Mouse (Mus musculus): ENCODE results near the gene Fem1a. TPM values are rescaled to one million over a fixed set of nuclear protein-coding genes. Genes with fewer than 3 reads are reported as not detected.

The Fem1a gene
- polyA plus RNA-seq (2015; fragmentation: Nextera tagmentation; extraction: Ambion mirVana) = 17.2 and 18.5 TPM in 2 replicates

DNA sequence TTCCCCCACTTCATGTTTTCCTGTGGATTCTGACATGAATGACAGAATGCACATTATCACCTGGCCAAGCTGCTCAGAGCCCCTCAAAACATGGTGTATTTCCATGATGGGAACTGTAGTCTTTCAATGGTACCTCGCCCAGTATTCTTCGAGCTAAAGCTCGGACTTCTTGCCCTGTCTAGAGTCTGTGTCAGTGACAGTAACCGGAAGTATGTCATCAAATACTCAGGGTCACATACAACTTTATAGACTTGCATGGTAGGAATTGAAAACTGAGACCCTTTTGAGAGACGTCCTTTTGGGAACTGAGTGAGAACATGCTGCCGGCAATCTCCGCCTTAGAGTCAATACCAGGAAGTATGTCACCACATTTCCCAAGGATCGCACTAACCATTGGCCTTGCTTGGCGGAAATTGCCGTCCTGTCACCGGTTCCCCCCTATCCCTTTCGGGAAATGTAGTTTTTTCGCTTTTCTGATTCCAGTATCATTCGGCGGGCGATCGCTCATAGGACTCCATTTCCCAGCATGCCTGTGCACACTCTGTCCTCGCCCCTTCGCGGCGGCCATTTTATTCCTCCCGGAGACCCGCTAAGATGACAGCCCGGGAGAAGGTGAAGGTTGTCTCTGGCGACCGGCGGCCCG, at the start of gene Fem1a:
Gene Fem1a, plus strand, starts transcription at position 572 of the 643 bp plus-strand sequence.
- H3K4me3 ChIP-seq = peak within 1 kb of the TSS; percentile 73
- peaks cover 34% of the 10 kb centered on the region for H3K36me3 ChIP-seq
- H3K27ac ChIP-seq (replicated peaks) = peak within 1 kb of the TSS; percentile 94
- H3K9ac ChIP-seq = peak within 1 kb of the TSS; percentile 90
- no peaks in the 10 kb centered on the region; the same call in 1 of the 2 replicates for H3K27me3 ChIP-seq (replicated peaks)
- peak; percentile 87 for ATAC-seq (ENCODE audit: extremely low read depth, insufficient number of reproducible peaks, low FRiP score, low TSS enrichment)
- 0% methylated on average over 28 of the region's 28 CpGs for WGBS
- no peaks in the 10 kb centered on the region for H3K9me3 ChIP-seq
- H3K4me2 ChIP-seq = peak within 1 kb of the TSS; percentile 85
- peaks cover 49% of the 10 kb centered on the region for H3K4me1 ChIP-seq

DNA sequence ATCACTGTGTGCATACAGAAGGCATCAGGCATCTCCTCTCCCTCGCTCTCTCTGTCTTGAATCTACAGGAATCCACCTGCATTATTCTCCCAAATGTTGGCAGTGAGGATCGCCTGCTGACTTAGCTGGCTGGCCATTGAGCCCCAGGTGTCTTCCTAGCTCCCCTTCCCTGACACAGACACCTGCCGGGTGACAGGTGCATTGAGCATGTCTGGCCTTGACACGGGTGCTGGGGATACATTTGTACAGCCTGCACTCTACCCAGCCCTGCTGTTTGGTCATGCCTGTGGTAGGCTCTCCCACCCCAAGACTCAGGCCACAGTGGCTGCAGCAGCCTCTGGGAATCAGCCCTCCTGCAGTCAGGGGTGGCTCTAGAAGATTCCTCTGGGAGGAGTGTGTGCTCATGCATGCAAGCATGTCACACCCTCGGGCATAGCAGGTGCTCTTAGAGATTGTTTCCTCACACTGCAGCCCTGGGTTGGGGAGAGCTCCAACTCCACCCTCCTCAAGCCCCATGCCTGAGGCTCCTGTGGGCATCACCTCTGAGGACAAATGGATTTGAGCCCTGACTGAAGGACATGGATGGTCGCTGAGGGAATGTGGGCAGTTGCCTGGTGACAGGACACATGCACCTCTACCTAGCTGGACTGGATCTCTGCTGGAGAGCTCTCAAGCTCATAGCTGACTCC, 49.5 kb upstream of the Fem1a start:
- no peak overlapping the region for H3K9ac ChIP-seq
- WGBS = 79% methylated on average over 6 of the region's 6 CpGs
- H3K36me3 ChIP-seq = peaks cover 100% of the 10 kb centered on the region
- no peaks in the 10 kb centered on the region for H3K4me1 ChIP-seq
- no peak overlapping the region for H3K27ac ChIP-seq (replicated peaks)
- no peak overlapping the region for H3K4me2 ChIP-seq
- no peak overlapping the region for H3K4me3 ChIP-seq
- H3K27me3 ChIP-seq (replicated peaks) = no peaks in the 10 kb centered on the region
- H3K9me3 ChIP-seq = no peaks in the 10 kb centered on the region
- no peak for ATAC-seq (ENCODE audit: extremely low read depth, insufficient number of reproducible peaks, low FRiP score, low TSS enrichment)

DNA sequence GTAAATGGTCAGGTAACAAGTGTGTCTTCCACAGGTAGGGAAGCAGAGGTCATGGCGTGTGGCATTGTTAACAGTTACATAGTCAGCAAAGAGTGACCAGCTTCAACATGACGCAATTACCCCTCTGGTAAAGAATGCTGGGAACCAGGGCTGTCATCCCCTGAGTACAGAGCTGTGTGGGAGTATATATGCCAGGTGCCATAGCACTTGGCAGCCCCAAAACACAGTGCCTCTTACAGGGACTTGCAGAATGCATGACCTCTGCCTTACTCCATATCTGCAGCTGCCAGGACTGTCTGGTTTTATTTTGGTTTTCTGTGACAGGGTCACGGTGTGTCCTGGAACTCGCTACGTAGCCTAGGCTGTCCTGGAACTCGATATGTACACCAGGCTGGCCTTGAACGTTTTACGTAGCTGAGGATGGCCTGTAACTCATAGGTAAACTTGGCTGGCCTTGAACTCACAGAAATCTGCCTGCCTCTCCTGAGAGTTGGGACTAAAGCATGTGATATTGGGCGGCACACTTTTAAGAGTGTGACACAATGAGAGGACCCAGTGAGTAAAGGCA, 48.6 kb upstream of the Fem1a start:
- WGBS = 87% methylated on average over 9 of the region's 9 CpGs
- Histone ChIP-seq H3K4me1 (no peaks in the 10 kb centered on the region), H3K36me3 (peaks cover 91% of the 10 kb centered on the region), H3K9me3 (no peaks in the 10 kb centered on the region), H3K27me3 (replicated peaks) (no peaks in the 10 kb centered on the region), H3K27ac (replicated peaks) (no peak overlapping the region), H3K9ac (no peak overlapping the region), H3K4me2 (no peak overlapping the region), H3K4me3 (no peak overlapping the region)
- no peak for ATAC-seq (ENCODE audit: extremely low read depth, insufficient number of reproducible peaks, low FRiP score, low TSS enrichment)

DNA sequence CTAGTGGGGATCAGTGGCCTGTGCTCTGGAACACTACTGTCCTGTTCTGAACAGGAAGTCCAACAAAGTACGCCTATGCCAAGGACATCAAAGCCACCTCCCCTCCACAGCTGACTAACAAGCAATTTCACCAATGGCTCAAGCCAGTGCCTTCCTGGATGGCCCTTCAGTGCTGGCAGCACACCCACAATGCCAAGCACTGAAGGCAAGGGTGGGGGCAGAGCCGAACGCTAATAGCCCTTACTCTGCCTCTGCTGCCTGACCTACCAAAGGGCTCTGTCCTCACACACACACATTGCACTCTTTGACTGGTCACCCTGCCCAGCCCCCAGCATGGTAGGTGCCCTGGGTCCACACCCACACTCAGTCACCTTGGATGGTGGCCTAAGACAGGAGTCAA, 47.8 kb upstream of the Fem1a start:
- 89% methylated on average over 3 of the region's 3 CpGs for WGBS

DNA sequence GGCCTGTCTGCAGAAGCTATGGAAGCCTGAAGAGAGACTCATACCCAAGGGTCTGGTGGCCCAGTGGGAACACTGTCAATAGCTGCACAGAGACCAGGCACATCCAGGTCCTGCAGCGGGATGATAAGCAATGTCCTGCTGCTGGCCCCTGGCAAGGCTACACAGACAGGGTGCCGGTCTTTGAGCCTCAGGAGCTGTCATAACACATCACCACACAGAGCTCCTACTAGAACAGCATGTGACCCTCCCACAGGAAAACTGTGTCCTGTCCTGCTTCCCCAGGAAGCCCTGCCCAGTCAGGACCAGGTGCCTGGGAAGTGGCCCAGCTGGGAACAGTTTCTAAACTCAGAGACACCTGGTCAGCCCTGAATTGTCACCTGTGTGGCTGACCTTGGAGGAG, 45.5 kb upstream of the Fem1a start:
- no peak for ATAC-seq (ENCODE audit: extremely low read depth, insufficient number of reproducible peaks, low FRiP score, low TSS enrichment)
- H3K36me3 ChIP-seq = peaks cover 70% of the 10 kb centered on the region
- no peaks in the 10 kb centered on the region for H3K27me3 ChIP-seq (replicated peaks)

More for the DNA sequence above, 47.8 kb upstream of the Fem1a start:
- Histone ChIP-seq H3K27ac (replicated peaks) (no peak overlapping the region), H3K9ac (no peak overlapping the region), H3K36me3 (peaks cover 83% of the 10 kb centered on the region), H3K9me3 (no peaks in the 10 kb centered on the region), H3K4me3 (no peak overlapping the region), H3K4me1 (no peaks in the 10 kb centered on the region), H3K4me2 (no peak overlapping the region), H3K27me3 (replicated peaks) (no peaks in the 10 kb centered on the region)
- ATAC-seq (ENCODE audit: extremely low read depth, insufficient number of reproducible peaks, low FRiP score, low TSS enrichment) = no peak

DNA sequence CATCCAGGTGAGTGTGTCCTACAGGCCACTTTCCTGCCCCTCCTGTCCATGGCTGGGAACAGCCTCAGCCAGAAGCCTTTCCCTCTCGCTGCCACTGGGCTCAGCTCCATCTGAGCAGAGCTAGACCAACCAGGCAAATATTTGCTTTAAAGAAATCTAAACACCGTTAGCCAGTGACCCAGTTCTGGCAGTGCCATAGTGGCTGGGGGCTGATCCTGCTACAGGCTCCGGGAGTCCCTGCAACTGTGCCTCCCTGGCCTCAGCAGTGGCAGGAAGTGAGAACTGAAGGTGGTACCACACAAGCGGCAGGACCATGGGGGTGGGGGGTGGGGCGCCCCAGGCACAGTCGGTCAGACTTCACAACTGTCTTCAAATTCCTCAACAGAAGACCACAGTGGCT, 43.9 kb upstream of the Fem1a start:
- Histone ChIP-seq H3K4me3 (no peak overlapping the region), H3K9ac (no peak overlapping the region), H3K4me1 (peaks cover 19% of the 10 kb centered on the region), H3K36me3 (peaks cover 54% of the 10 kb centered on the region), H3K9me3 (no peaks in the 10 kb centered on the region), H3K27me3 (replicated peaks) (no peaks in the 10 kb centered on the region), H3K27ac (replicated peaks) (no peak overlapping the region), H3K4me2 (no peak overlapping the region)
- ATAC-seq (ENCODE audit: extremely low read depth, insufficient number of reproducible peaks, low FRiP score, low TSS enrichment) = no peak
- 52% methylated on average over 6 of the region's 6 CpGs for WGBS

More for the DNA sequence above, 45.5 kb upstream of the Fem1a start:
- Histone ChIP-seq H3K27ac (replicated peaks) (no peak overlapping the region), H3K4me2 (no peak overlapping the region), H3K9ac (no peak overlapping the region), H3K4me1 (peaks cover 3% of the 10 kb centered on the region; the same call in 1 of the 2 replicates), H3K4me3 (no peak overlapping the region), H3K9me3 (no peaks in the 10 kb centered on the region)
- WGBS = 70% methylated on average over 2 of the region's 2 CpGs

DNA sequence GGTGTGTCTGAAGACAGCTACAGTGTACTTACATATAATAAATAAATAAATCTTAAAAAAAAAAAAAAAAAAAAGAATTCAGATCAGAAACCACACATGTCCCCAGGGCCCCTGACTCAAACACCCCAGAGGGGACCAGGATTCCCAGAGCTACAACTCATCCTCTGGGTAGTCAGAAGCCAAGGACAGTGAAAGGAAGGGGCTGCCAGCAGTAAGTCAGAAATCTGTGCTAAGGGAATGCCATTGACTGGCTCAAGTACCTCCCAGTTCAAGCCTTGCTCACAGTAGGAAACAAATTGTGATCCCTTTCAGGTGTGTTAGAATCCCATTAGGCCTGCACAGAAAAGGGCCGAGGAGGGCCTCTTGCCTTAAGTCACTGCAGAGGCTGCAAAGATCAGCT, 42.4 kb upstream of the Fem1a start:
- Histone ChIP-seq H3K4me2 (no peak overlapping the region), H3K36me3 (peaks cover 38% of the 10 kb centered on the region), H3K9me3 (no peaks in the 10 kb centered on the region), H3K4me1 (peaks cover 24% of the 10 kb centered on the region), H3K27ac (replicated peaks) (no peak overlapping the region), H3K4me3 (no peak overlapping the region), H3K27me3 (replicated peaks) (no peaks in the 10 kb centered on the region), H3K9ac (no peak overlapping the region)
- 88% methylated on average over 1 of the region's 1 CpGs for WGBS
- no peak for ATAC-seq (ENCODE audit: extremely low read depth, insufficient number of reproducible peaks, low FRiP score, low TSS enrichment)

DNA sequence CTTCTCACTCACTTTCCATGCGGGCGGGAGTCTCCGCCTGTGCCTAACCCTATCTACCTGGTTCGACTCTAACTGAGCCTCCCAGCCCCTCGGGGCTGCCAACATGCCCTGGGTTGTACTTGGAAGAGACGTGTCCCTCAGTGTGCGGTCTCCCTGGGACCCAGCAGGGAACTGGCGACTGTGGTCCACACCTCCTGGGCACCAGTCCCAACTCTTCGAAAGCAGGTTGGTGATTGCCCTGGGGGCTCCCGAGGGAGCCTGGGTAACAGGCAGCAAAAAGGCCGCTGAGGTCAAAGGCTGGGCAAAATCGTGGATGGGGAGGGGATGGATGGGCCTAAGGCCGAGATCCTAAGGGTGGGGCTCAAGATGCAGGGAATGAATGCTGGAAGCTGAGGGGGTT, 38.9 kb upstream of the Fem1a start:
- Histone ChIP-seq H3K4me2 (peak overlapping the region; percentile 89), H3K4me3 (peak overlapping the region; percentile 79), H3K4me1 (peaks cover 24% of the 10 kb centered on the region), H3K9ac (peak overlapping the region; percentile 97), H3K27me3 (replicated peaks) (no peaks in the 10 kb centered on the region), H3K36me3 (peaks cover 9% of the 10 kb centered on the region), H3K27ac (replicated peaks) (no peak overlapping the region), H3K9me3 (no peaks in the 10 kb centered on the region)
- WGBS = 67% methylated on average over 13 of the region's 13 CpGs
- no peak for ATAC-seq (ENCODE audit: extremely low read depth, insufficient number of reproducible peaks, low FRiP score, low TSS enrichment)

DNA sequence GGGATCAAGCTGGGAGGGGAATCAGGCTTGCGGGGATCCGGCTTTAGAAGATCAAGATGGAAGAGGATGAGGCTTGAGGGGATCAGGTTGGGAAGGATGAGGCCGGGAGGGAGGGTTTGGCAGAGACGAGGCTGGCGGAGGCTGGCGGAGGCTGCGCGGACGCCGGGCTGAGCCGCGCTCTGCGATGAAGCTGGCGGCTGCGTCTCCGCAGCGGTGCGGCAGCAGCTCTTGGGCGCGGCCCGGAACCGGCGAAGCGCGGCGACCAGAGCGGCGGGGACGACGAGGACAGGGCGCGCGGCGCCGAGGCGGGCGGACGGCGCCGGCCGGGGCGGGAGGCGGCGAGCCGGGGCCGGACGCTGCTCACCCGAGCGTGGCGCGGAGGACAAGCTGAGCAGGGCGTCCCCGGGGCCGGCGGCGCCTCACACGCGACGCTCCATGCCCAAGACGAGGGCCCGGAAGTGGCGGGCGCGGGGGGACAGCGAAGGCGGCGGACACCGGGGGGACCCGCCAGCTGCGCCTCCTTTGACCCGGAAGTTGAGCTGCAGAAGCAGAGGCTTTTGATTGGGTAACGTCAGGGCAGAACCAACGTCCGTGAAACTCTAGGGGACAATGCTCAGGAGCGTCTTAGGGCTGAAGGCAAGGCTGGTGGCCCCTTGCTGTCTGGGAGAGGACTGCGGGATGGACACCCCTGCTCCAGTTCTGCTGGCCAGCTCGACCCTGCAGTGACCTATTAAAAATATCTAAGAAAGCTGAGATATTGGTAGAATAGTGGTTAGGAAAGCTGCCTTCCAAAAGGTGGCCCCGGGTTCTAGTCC, 38.0 kb upstream of the Fem1a start, which contains the start of gene Dpp9:
Gene Dpp9, minus strand, starts transcription at position 529 of the 815 bp plus-strand sequence.
- Histone ChIP-seq H3K4me1 (peaks cover 24% of the 10 kb centered on the region), H3K27me3 (replicated peaks) (no peaks in the 10 kb centered on the region), H3K4me2 (peak within 1 kb of the TSS; percentile 89), H3K27ac (replicated peaks) (peak within 1 kb of the TSS; percentile 81), H3K9me3 (no peaks in the 10 kb centered on the region), H3K9ac (peak within 1 kb of the TSS; percentile 97), H3K36me3 (peaks cover 9% of the 10 kb centered on the region), H3K4me3 (peak within 1 kb of the TSS; percentile 79)
- WGBS = under 1% methylated on average over 71 of the region's 78 CpGs
- peak; percentile 96 for ATAC-seq (ENCODE audit: extremely low read depth, insufficient number of reproducible peaks, low FRiP score, low TSS enrichment)

DNA sequence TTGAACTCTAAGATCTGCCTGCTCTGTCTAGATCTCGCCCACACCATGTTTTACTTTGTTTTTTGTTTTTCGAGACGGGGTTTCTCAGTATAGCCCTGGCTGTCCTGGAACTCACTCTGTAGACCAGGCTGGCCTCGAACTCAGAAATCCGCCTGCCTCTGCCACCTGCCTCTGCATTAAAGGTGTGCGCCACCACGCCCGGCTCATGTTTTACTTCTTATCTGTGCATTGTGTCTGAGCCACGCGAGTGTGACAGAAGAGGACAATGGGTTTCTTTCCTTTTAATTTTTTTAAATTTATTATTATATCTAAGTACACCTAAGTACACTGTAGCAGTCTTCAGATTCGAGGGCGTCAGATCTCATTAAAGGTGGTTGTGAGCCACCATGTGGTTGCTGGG, 37.4 kb upstream of the Fem1a start:
- peak overlapping the region; percentile 79 for H3K4me3 ChIP-seq
- peak overlapping the region; percentile 97 for H3K9ac ChIP-seq
- peaks cover 9% of the 10 kb centered on the region for H3K36me3 ChIP-seq
- H3K9me3 ChIP-seq = no peaks in the 10 kb centered on the region
- no peaks in the 10 kb centered on the region for H3K27me3 ChIP-seq (replicated peaks)
- ATAC-seq (ENCODE audit: extremely low read depth, insufficient number of reproducible peaks, low FRiP score, low TSS enrichment) = no peak
- H3K27ac ChIP-seq (replicated peaks) = peak overlapping the region; percentile 81
- WGBS = 38% methylated on average over 12 of the region's 12 CpGs
- H3K4me2 ChIP-seq = peak overlapping the region; percentile 89
- peaks cover 24% of the 10 kb centered on the region for H3K4me1 ChIP-seq

DNA sequence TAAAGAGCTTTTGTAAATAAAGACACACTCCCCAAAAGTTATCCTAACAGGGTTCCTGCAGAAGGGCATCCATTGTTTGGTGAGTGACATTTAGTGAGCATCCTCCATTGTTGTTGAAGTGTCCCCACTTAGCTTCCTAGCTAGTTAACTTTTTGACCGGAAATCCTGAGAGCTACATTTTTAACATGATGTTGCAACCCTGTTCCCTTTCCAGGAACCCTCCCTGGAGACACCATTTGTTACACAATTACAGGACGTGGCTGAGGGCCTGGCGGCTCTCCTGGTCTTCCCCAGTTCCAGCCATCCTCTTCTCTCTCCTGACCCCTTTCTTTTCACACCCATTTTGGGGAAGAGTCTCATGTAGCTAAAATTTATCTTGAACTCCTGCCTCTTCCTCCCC, 36.8 kb upstream of the Fem1a start:
- ATAC-seq (ENCODE audit: extremely low read depth, insufficient number of reproducible peaks, low FRiP score, low TSS enrichment) = no peak
- H3K27me3 ChIP-seq (replicated peaks) = no peaks in the 10 kb centered on the region
- peaks cover 24% of the 10 kb centered on the region for H3K4me1 ChIP-seq
- 46% methylated on average over 3 of the region's 3 CpGs for WGBS
- 0 out of 2 replicates have a peak overlapping the region, but pooled peaks have one; percentile 10 for H3K9ac ChIP-seq
- H3K4me2 ChIP-seq = peak overlapping the region; percentile 89; the same call in 1 of the 2 replicates
- H3K4me3 ChIP-seq = no peak overlapping the region
- peaks cover 5% of the 10 kb centered on the region; the same call in 1 of the 2 replicates for H3K36me3 ChIP-seq
- no peak overlapping the region for H3K27ac ChIP-seq (replicated peaks)
- H3K9me3 ChIP-seq = no peaks in the 10 kb centered on the region
